Mouse (Mus musculus) intestine, embryonic 16.5 days (tissue): Measurements from ENCODE around the gene a. TPM values are rescaled to one million over a fixed set of nuclear protein-coding genes. Genes with fewer than 3 reads are reported as not detected.
A peak's percentile ranks its signal among the peaks of the same experiment; 100 is the strongest.
"Not testable (repeated sequence)": the region's sequence is repeated elsewhere in the genome, so short reads cannot be mapped to it uniquely, and the experiment has no call there.

ENCODE experiments used
- ATAC-seq: fragments of 200-750 bp; cut with Nextera tagmentation; 2 replicates; pipeline ENCODE4 v1.8.0; 2017; ENCODE audit warnings: moderate TSS enrichment, moderate library complexity
- H3K27ac ChIP-seq: fragments of 300-500 bp; sonication (generic); 2 replicates; pipeline ENCODE4 v1.5.1; 2014; ENCODE audit warnings: mild to moderate bottlenecking, low read length
- H3K27me3 ChIP-seq: fragments of 300-500 bp; sonication (generic); replicated peaks from 2 replicates; pipeline ENCODE4 v1.6.1; 2014; ENCODE audit warnings: low read length, control low read depth, mixed read lengths; ENCODE audit not compliant: control insufficient read depth, insufficient read depth
- H3K36me3 ChIP-seq: fragments of 300-500 bp; sonication (generic); 2 replicates; pipeline ENCODE4 v1.6.1; 2014; ENCODE audit warnings: low read length, control low read depth; ENCODE audit not compliant: control insufficient read depth, insufficient read depth
- H3K4me1 ChIP-seq: fragments of 300-500 bp; sonication (generic); 2 replicates; pipeline ENCODE4 v1.6.1; 2014; ENCODE audit warnings: low read length, control low read depth, mixed read lengths; ENCODE audit not compliant: control insufficient read depth, insufficient read depth
- H3K4me2 ChIP-seq: fragments of 300-500 bp; sonication (generic); 2 replicates; pipeline ENCODE4 v1.6.1; 2014; ENCODE audit warnings: low read depth, low read length, control low read depth
- H3K4me3 ChIP-seq: fragments of 300-500 bp; sonication (generic); 2 replicates; pipeline ENCODE4 v1.5.1; 2014; ENCODE audit warnings: mild to moderate bottlenecking, low read length
- H3K9ac ChIP-seq: fragments of 300-500 bp; sonication (generic); 2 replicates; pipeline ENCODE4 v1.6.1; 2014; ENCODE audit warnings: low read depth, low read length
- H3K9me3 ChIP-seq: fragments of 300-500 bp; sonication (generic); 2 replicates; pipeline ENCODE4 v1.6.1; 2016; ENCODE audit warnings: low read length, control low read depth; ENCODE audit not compliant: control insufficient read depth
- WGBS: fragments of 180-500 bp; shearing (Covaris S2); extraction: QIAGEN DNeasy Blood & Tissue Kit; methylation state at CpG from one replicate; pipeline ENCODE4 v1.1.7; 2014; 5-methylcytosine and 5-hydroxymethylcytosine counted together
- polyA plus RNA-seq: library from polyadenylated mRNA; unstranded; fragments of >200 nt; fragmentation: Nextera tagmentation; extraction: Ambion mirVana; gene quantifications from 2 replicates; pipeline ENCODE4 v1.2.1, GENCODE M21; 2015

a gene
- polyA plus RNA-seq, 1 experiment from 2014 or later = not detected

DNA sequence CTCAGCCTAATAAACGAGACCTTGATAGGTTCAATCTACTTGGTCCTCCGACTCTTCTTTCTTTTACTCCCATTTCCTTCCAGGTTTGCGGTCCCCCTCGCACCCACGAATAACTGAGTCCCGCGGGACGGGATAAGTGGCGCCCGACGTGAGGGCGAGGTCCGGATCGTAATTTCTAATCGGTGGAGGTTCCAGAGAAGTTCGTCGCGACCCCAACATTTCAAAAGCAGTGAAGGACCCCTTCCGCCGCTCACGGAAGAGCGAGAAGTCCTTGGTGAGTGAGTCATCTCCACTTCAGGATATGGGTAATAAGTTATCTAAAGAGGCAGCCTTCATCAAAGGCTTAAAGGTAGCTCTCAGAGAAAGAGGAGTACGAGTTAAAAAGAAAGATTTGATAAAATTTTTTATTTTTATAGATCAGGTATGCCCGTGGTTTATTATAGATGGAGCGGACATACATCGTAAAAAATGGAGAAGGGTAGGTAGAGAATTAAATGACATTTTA, 227.1 kb downstream of the a start, which contains the start of gene Gm14226:
TSS of gene Gm14226 (plus strand) at position 16 of the 505 bp plus-strand sequence.
- ATAC-seq, H3K9me3 ChIP-seq, H3K36me3 ChIP-seq, H3K27me3 ChIP-seq, H3K4me1 ChIP-seq: not testable (repeated sequence)
- H3K27ac ChIP-seq = peak within 1 kb of the TSS; percentile 45
- peak within 1 kb of the TSS; percentile 69 for H3K9ac ChIP-seq
- H3K4me3 ChIP-seq = peak within 1 kb of the TSS; percentile 49
- peak within 1 kb of the TSS; percentile 92 for H3K4me2 ChIP-seq
- 2% methylated on average over 22 of the region's 26 CpGs for WGBS

GRCm38 (mm10) chr2:155018762-155019641, 227.8 kb downstream of the a start:
- no peaks in the 10 kb centered on the region for H3K36me3 ChIP-seq
- ATAC-seq = peak; percentile 92
- H3K27me3 ChIP-seq = no peaks in the 10 kb centered on the region
- H3K4me3 ChIP-seq = peak overlapping the region; percentile 49
- H3K9ac ChIP-seq = peak overlapping the region; percentile 69
- H3K4me2 ChIP-seq = peak overlapping the region; percentile 92
- peaks cover 4% of the 10 kb centered on the region; the same call in 1 of the 2 replicates for H3K4me1 ChIP-seq
- no peaks in the 10 kb centered on the region for H3K9me3 ChIP-seq
- peak overlapping the region; percentile 45 for H3K27ac ChIP-seq
- WGBS = 1% methylated on average over 38 of the region's 38 CpGs

- peak overlapping the region; percentile 69 for H3K9ac ChIP-seq
- peak; percentile 87; the same call in 1 of the 2 replicates for ATAC-seq
- H3K27ac ChIP-seq = peak overlapping the region; percentile 45
- peak overlapping the region; percentile 92 for H3K4me2 ChIP-seq
- WGBS = under 1% methylated on average over 22 of the region's 22 CpGs
- peak overlapping the region; percentile 49 for H3K4me3 ChIP-seq
- no peaks in the 10 kb centered on the region for H3K9me3 ChIP-seq
- no peaks in the 10 kb centered on the region for H3K27me3 ChIP-seq
- peaks cover 4% of the 10 kb centered on the region; the same call in 1 of the 2 replicates for H3K4me1 ChIP-seq
- no peaks in the 10 kb centered on the region for H3K36me3 ChIP-seq
Observed at GRCm38 (mm10) chr2:155019673-155020072, 228.5 kb downstream of the a start.

GRCm38 (mm10) chr2:155020247-155020826, 229.1 kb downstream of the a start:
- not testable (repeated sequence) for H3K27me3 ChIP-seq, H3K27ac ChIP-seq, H3K4me1 ChIP-seq, H3K36me3 ChIP-seq, H3K4me3 ChIP-seq, H3K9ac ChIP-seq, ATAC-seq, H3K9me3 ChIP-seq
- H3K4me2 ChIP-seq = peak overlapping the region; percentile 92; the same call in 1 of the 2 replicates
- WGBS = 48% methylated on average over 20 of the region's 20 CpGs

DNA sequence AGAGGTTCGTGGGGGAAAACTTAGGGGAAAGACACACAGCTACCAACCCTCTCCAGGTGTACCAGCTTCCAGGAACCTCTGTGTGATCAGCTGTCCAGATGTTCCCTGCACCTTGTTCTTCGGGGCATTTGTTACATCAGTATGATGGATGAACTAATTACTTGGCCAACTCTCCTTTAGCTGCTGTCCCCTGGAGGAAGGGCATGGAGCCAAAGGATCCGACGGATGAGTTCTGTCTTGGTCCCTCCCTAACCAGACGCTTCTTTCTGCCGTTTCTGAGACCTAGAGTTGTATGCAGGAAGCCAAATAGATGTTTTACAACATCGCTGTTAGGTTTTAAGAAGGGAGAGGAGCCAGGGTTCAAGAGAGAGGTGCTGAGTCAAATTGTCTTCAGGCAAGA, 239.6 kb downstream of the a start:
- Histone ChIP-seq H3K27ac (no peak overlapping the region), H3K9ac (no peak overlapping the region), H3K4me2 (no peak overlapping the region), H3K36me3 (no peaks in the 10 kb centered on the region), H3K4me1 (peaks cover 6% of the 10 kb centered on the region; the same call in 1 of the 2 replicates), H3K9me3 (no peaks in the 10 kb centered on the region), H3K4me3 (no peak overlapping the region), H3K27me3 (no peaks in the 10 kb centered on the region)
- no peak for ATAC-seq
- 49% methylated on average over 7 of the region's 7 CpGs for WGBS

DNA sequence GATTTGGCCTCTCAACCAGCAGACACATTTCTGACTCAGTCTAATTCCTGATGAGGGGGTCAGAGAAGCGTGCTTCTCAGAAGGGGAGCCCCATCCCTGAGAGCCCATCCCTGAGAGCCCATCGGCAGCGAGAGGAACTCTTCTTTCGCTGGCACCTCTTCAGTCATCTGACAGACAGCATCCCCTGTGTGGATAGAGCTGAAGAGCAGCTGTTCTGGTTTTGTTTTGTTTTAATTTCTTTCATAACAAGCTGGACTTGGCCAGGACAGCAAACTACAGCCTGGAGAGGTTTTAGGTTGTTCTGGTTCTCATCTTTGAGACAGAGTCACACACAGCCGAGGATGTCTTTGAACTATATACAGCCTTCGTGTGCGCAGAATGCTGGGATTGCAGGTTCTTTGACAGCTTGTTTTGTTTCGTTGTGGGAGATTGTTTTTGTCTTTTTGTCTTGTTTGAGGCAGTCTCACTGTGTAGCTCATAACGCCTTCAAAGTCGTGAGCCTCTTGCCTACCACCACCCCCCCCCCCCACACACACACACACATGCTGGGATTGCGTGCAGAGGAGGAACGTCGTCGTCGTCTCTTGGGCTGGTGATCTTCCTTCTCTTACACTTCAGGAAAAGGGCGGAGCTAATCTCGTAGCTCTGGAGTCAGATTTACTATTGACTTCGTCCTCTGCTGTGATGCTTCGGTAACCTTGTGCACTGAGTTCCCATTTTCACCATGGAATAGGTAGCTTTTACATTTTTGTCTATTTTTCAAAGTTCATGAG, 241.9 kb downstream of the a start:
- Histone ChIP-seq H3K4me2 (0 out of 2 replicates have a peak overlapping the region, but pooled peaks have one; percentile 9), H3K4me1 (peaks cover 6% of the 10 kb centered on the region; the same call in 1 of the 2 replicates)
- WGBS = 31% methylated on average over 19 of the region's 19 CpGs

GRCm38 (mm10) chr2:155039956-155040355, 248.8 kb downstream of the a start:
- H3K9me3 ChIP-seq = no peaks in the 10 kb centered on the region
- no peak for ATAC-seq
- H3K9ac ChIP-seq = no peak overlapping the region
- no peak overlapping the region for H3K27ac ChIP-seq
- 55% methylated on average over 4 of the region's 4 CpGs for WGBS
- H3K36me3 ChIP-seq = no peaks in the 10 kb centered on the region
- no peak overlapping the region for H3K4me2 ChIP-seq
- H3K4me1 ChIP-seq = no peaks in the 10 kb centered on the region
- no peak overlapping the region for H3K4me3 ChIP-seq
- H3K27me3 ChIP-seq = no peaks in the 10 kb centered on the region

More for the DNA sequence above, 241.9 kb downstream of the a start:
- H3K9ac ChIP-seq = no peak overlapping the region
- H3K9me3 ChIP-seq = no peaks in the 10 kb centered on the region
- H3K4me3 ChIP-seq = 0 out of 2 replicates have a peak overlapping the region, but pooled peaks have one; percentile 5
- H3K27me3 ChIP-seq = no peaks in the 10 kb centered on the region
- H3K27ac ChIP-seq = no peak overlapping the region
- H3K36me3 ChIP-seq = no peaks in the 10 kb centered on the region
- peak; percentile 28; the same call in 1 of the 2 replicates for ATAC-seq

DNA sequence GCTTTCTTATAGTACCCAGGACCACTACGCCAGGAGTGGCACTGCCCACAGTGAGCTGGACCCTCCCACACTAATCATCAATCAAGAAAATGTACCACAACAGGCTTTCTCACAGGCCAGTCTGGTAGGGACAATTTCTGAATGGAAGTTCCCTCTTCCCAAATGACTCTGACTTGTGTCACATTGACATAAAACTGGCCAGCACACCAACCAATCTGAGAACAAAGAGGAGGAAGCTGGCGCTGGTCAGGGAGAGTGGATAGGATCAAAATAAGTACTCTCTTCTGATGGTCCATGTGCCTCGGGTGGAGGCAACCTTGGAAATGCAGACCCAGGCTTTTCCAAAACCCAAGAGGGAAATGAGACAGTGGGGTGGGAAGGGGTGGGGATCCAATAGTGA, 253.3 kb downstream of the a start:
- WGBS = 63% methylated on average over 3 of the region's 3 CpGs
- no peak overlapping the region for H3K4me2 ChIP-seq
- H3K4me1 ChIP-seq = 0 out of 2 replicates have a peak, but pooled peaks cover 3% of the 10 kb centered on the region
- no peaks in the 10 kb centered on the region for H3K9me3 ChIP-seq
- H3K9ac ChIP-seq = no peak overlapping the region
- no peak for ATAC-seq
- H3K4me3 ChIP-seq = no peak overlapping the region
- no peaks in the 10 kb centered on the region for H3K36me3 ChIP-seq
- H3K27me3 ChIP-seq = no peaks in the 10 kb centered on the region
- H3K27ac ChIP-seq = no peak overlapping the region

DNA sequence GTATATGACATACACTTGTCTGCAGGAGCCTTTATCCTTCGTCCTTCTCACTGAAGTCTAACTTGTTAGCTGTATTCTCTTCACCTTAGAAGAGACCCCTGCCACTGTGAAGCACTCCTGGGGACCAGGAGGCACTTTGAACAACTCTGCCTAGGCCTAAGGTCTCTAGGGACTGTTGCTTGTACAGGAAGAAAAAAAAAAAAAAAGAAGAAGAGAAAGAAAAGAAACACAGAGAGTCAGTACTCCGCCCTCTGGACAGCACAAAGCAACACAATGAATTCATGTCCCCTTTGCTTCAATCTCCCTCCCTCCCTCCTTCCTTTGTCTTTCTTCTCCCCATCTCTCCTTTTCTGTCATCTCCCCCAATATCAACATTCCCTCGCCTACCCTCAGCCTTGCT, 253.9 kb downstream of the a start:
- WGBS = 69% methylated on average over 3 of the region's 3 CpGs
- H3K9ac ChIP-seq = no peak overlapping the region
- no peak for ATAC-seq

More for the DNA sequence above, 253.9 kb downstream of the a start:
- Histone ChIP-seq H3K9me3 (no peaks in the 10 kb centered on the region), H3K36me3 (no peaks in the 10 kb centered on the region), H3K4me3 (no peak overlapping the region), H3K27me3 (no peaks in the 10 kb centered on the region), H3K4me2 (no peak overlapping the region), H3K4me1 (peaks cover 5% of the 10 kb centered on the region), H3K27ac (no peak overlapping the region)
